Mouse (Mus musculus) bone marrow, adult 2 months (tissue): ENCODE measurements around the gene Slc38a3. TPM values are rescaled to one million over a fixed set of nuclear protein-coding genes. Genes with fewer than 3 reads are reported as not detected.
A peak's percentile ranks its signal among the peaks of the same experiment; 100 is the strongest.

Source experiments
- H3K27ac ChIP-seq: fragments of 200-500 bp; 2 replicates; pipeline ENCODE4 v1.5.1; 2012; ENCODE audit warnings: low read depth, mild to moderate bottlenecking, control low read depth, inconsistent platforms, low read length; ENCODE audit not compliant: control insufficient read depth, poor library complexity, insufficient read depth
- H3K4me1 ChIP-seq: fragments of 200-500 bp; 2 replicates; pipeline ENCODE4 v1.6.1; 2011; ENCODE audit warnings: low read length; ENCODE audit not compliant: control insufficient read depth, insufficient read depth
- H3K4me3 ChIP-seq: fragments of 200-500 bp; replicated peaks from 2 replicates; pipeline ENCODE3; 2011; ENCODE audit warnings: mild to moderate bottlenecking, low read depth, low read length, control low read depth; ENCODE audit not compliant: control insufficient read depth
- CTCF ChIP-seq: fragments of 200-500 bp; IDR thresholded peaks from 2 replicates; pipeline ENCODE4 v1.5.1; 2011; ENCODE audit warnings: low read length, control low read depth; ENCODE audit not compliant: control insufficient read depth, insufficient read depth
- POLR2A ChIP-seq: fragments of 200-500 bp; IDR thresholded peaks from 2 replicates; pipeline ENCODE4 v1.6.1; 2011; ENCODE audit warnings: low read depth, mild to moderate bottlenecking, control low read depth, low read length, borderline replicate concordance; ENCODE audit not compliant: control insufficient read depth
- WGBS: fragments of 180-500 bp; shearing (Covaris S2); methylation state at CpG from one replicate; pipeline ENCODE4 v1.1.7; 2018; 5-methylcytosine and 5-hydroxymethylcytosine counted together
- polyA plus RNA-seq: library from polyadenylated mRNA; stranded (reverse); fragments of >200 nt; gene quantifications from 2 replicates; pipeline ENCODE4 v1.2.4, GENCODE M21; 2011; ENCODE audit warnings: low replicate concordance; ENCODE audit not compliant: missing spikeins, insufficient read depth, insufficient read length

Slc38a3 gene
- polyA plus RNA-seq, 1 experiment = 4.7 TPM

- Histone ChIP-seq H3K4me3 (no peak overlapping the region), H3K27ac (no peak overlapping the region), H3K4me1 (peaks cover 2% of the 10 kb centered on the region; the same call in 1 of the 2 replicates)
- no peak for TF ChIP-seq POLR2A
- TF ChIP-seq CTCF = peak; percentile 19; the same call in 1 of the 2 replicates
- 65% methylated on average over 12 of the region's 12 CpGs for WGBS
Measured at GRCm38 (mm10) chr9:107600745-107601144, 68.6 kb downstream of the Slc38a3 start.

Other genes starting within 250 kb of the Slc38a3 start
- gene Tmem115, start 135.6 kb downstream of the Slc38a3 start, polyA plus RNA-seq = 2.2 and 6.6 TPM in 2 replicates
- 6.0 and 10.3 TPM in 2 replicates for gene Cyb561d2, start 127.3 kb downstream of the Slc38a3 start, polyA plus RNA-seq
- gene Nprl2, start 127.3 kb downstream of the Slc38a3 start, polyA plus RNA-seq = 9.3 and 24.6 TPM in 2 replicates
- gene Zmynd10, start 122.2 kb downstream of the Slc38a3 start, polyA plus RNA-seq = not detected in 2 replicates
- 31.3 and 32.3 TPM in 2 replicates for gene Rassf1, start 118.0 kb downstream of the Slc38a3 start, polyA plus RNA-seq
- gene Tusc2, start 106.3 kb downstream of the Slc38a3 start, polyA plus RNA-seq = 15.0 and 22.1 TPM in 2 replicates
- gene Hyal2, start 101.6 kb downstream of the Slc38a3 start, polyA plus RNA-seq = 6.8 and 7.2 TPM in 2 replicates
- gene Hyal1, start 92.6 kb downstream of the Slc38a3 start, polyA plus RNA-seq = 2.9 and 8.5 TPM in 2 replicates
- 14.9 and 34.9 TPM in 2 replicates for gene Naa80, start 90.6 kb downstream of the Slc38a3 start, polyA plus RNA-seq
- gene Hyal3, start 88.7 kb downstream of the Slc38a3 start, polyA plus RNA-seq = 2.8 TPM in 1 of 2 replicates, not detected in the other
- 172 and 173 TPM in 2 replicates for gene Ifrd2, start 81.9 kb downstream of the Slc38a3 start, polyA plus RNA-seq
- 2.1 TPM in 1 of 2 replicates, not detected in the other for gene Sema3b, start 60.3 kb downstream of the Slc38a3 start, polyA plus RNA-seq
- gene Gnai2, start 34.2 kb downstream of the Slc38a3 start, polyA plus RNA-seq = 198 and 273 TPM in 2 replicates
- gene Gnat1, start 10.2 kb upstream of the Slc38a3 start, polyA plus RNA-seq = not detected in 2 replicates
- gene Sema3f, start 40.9 kb upstream of the Slc38a3 start, polyA plus RNA-seq = 3.6 and 5.0 TPM in 2 replicates
- 97.6 and 118 TPM in 2 replicates for gene Rbm5, start 101.5 kb upstream of the Slc38a3 start, polyA plus RNA-seq
- 78.4 and 110 TPM in 2 replicates for gene Rbm6, start 203.7 kb upstream of the Slc38a3 start, polyA plus RNA-seq
- gene Mon1a, start 218.6 kb upstream of the Slc38a3 start, polyA plus RNA-seq = 6.3 and 12.9 TPM in 2 replicates
- 0.20 and 0.75 TPM in 2 replicates for gene Mst1r, start 237.3 kb upstream of the Slc38a3 start, polyA plus RNA-seq